Mouse (Mus musculus) NIH3T3 (cell line): Measurements from ENCODE around the gene Abcf2.

Experiments used
- DNase-seq: peaks from one replicate; pipeline ENCODE4 v3.0.0-alpha.2; 2012; ENCODE audit warnings: low read depth

Gene Abcf2

DNA sequence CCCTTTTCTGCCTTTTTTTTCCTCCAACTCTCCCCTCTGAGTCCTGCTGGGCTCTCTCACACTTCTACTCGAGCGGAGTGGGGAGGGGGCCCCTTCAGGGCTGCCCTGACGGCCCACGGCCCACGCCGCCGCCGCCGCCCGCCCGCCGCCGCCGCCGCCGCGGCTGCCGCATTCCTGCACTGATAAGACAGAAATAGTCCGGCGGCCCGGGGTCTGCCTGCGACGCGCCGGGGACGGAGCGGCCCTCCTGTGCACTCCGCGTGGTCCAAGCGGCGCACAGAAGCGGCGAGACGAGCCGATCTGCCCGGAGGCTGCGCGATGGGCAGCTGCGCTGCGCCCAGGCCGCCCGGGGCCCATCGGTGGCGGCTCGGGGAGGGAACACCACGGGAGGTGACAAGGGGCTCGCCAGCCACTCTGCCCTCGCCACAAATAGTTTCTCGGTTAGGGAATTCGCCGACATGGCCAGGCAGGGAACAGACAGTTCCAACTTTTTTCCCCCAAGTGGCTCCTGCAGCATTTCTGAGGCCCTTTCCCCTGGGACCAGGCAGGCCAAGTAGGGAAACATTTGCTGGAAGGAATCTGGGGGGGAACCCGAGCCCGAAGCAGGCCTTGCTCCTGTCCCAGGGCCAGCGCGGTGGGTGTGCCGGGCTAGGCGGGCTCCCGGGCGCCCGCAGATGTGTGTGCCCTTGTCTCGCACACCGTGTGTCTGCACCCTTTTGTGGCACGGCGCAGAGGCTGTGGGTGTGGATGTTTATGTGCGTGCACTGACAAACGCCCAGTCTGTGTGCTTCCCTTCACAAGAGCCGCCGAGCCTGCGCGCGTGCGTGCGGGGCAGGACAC lies 24.9 kb upstream of the Abcf2 start:
- DNase-seq = peak; percentile 82

- DNase-seq = peak; percentile 48
Observed at GRCm38 (mm10) chr5:24601071-24601835, 24.0 kb upstream of the Abcf2 start.

- DNase-seq = no peak
Observed at GRCm38 (mm10) chr5:24600236-24600635, 23.0 kb upstream of the Abcf2 start.

GRCm38 (mm10) chr5:24599137-24599536 lies 21.9 kb upstream of the Abcf2 start:
- DNase-seq = no peak

DNA sequence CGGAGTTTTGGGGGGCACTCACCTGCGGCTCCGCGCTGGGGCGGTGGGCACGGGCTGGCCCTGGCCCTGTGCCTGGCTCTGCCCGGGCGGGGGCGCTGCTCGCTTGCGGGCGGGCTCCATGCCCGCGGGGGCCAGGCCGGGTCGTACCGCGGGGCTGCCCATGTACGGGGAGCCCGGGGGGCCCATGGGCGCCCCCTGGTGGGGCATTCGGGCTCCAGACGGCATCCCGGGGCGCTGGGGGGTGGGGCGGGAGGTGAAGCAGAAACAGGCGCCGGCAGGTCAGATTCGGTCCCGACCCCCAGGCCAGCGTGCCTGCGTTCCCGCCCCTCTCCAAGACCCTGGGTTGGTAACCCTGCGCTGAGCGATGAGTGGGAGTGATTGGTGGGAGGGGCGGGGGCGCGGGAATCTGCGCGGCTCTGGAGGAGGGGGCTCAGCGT lies 21.3 kb upstream of the Abcf2 start:
- peak; percentile 82 for DNase-seq

GRCm38 (mm10) chr5:24597901-24598569 lies 20.8 kb upstream of the Abcf2 start:
- DNase-seq = no peak

DNA sequence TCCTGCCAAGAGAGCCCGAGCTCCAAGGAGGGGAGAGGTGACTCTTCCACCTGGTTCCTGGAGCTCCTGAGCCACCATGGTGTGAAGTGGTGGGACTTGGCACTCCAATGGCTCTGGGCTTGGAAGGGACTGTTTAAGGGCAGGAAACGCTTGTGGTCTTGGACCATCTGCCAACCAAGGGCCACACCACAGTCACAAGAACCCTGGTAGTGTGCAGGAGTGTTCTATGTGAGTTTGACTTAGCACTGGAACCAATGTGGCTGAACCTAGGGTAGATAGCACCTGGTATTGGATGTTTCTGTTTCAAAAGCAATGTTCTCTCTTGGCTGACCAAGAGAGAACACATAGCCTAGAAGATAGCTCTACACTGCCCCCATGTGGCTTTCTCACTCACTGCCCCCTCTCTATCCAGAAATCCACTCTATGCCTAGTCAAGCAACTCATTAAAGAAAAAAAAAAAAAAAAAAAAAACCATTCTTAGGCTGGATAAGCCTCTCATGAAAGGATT lies 20.0 kb upstream of the Abcf2 start:
- peak; percentile 94 for DNase-seq

GRCm38 (mm10) chr5:24596519-24597171 lies 19.4 kb upstream of the Abcf2 start:
- DNase-seq = no peak

DNA sequence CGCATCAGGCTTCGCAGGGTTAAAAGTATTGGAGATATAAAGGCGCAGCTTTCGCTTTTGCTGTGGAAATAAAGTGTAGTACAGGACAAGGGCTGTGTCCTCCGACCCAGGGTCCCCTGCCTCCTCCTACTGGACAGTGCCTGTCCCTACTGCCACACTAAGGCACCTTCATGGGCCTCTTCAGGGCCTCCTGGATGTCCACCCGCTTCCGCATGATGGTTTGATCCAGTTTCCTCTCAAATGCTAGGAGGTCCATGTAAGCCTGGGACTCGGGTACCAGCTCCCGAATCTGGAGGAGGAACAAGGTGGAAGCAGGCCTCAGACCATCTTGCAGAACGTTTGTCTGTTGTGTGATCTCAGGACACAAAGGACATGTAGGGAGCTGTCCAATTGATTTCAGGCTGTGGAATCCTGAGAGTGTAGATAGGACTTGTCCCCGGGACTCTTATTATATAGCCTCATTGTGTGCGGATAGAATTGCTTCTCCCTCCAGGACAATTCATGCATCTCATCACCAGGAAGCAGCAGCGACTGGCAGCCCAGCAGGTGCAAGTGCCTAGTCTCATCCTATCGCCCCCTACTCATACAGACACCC lies 18.6 kb upstream of the Abcf2 start:
- no peak for DNase-seq

GRCm38 (mm10) chr5:24595261-24595660 lies 18.0 kb upstream of the Abcf2 start:
- no peak for DNase-seq

GRCm38 (mm10) chr5:24594346-24594745 lies 17.1 kb upstream of the Abcf2 start:
- DNase-seq = no peak

DNA sequence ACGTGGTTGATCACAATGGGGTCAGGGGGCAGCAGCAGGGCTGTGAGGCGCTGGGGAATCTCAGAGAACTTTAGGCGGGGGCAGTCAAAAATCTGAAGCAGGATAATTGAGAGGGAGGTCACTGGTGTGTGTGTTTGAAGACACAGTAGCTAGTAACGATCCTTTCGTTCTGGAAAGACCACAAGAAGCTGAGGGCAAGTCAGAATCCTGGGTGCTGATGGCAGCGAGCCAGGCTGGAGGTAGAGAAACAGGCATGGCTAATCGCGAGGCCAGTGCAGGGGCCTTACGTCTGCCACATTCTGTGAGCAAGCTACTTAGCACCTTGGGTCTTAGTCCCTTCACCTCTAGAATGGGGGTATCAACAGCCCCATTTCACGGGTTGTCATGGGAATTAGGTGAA lies 16.7 kb upstream of the Abcf2 start:
- DNase-seq = no peak

DNA sequence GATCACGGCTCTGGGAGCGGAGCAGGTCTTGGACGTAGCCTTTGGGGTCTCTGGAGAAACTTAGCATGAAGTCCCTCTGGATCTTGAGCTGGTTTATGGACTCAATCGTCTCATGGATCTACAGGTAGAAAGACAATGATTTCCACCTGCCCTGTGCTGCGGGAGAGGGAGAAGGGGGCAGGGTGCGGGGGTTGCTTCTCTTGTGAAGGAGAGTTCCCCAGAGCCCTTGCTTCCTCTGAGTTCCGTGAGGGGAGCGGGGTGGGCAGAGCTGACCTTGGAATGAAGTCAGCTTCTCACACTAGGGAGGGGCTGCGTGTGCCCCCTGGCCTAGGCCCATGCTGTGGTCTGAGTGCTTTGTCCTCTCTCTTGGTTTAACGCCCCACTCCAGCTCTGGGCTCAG lies 16.0 kb upstream of the Abcf2 start:
- DNase-seq = no peak

DNA sequence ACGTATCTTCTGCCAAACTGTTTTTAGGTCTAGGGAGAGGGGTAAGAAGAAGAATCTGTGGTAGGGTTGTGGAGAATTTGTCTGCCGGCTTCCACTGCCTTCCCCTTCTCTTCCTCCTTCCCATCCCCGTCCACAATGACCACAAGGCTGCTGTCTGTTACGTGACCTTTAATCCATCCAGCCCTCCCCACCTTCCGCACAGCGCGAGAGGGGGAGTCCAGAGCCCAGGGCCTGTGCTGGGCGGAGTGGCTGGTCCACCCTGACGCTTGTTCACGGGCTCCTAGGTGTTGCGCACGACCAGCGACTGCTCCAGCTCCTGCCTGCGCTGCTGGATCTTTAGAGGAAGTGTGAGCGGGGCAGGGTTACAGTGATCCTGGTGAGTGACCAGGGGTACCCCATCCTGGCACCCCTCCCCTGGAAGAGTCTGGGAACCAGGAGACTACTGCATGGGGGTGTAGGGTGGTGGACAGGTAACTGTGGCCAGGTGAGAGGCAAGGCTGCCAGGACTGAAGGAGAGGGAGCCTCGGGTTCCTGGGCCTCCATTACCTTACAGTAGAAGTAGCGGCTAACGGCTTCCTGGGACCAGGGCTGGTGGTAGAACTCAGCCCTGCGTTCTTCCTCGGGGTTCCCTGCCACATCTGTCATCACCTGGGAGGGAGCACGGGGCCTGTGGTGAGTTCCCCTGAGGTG lies 15.3 kb upstream of the Abcf2 start:
- DNase-seq = no peak

- DNase-seq = no peak
Observed at GRCm38 (mm10) chr5:24591796-24592470, 14.7 kb upstream of the Abcf2 start.

DNA sequence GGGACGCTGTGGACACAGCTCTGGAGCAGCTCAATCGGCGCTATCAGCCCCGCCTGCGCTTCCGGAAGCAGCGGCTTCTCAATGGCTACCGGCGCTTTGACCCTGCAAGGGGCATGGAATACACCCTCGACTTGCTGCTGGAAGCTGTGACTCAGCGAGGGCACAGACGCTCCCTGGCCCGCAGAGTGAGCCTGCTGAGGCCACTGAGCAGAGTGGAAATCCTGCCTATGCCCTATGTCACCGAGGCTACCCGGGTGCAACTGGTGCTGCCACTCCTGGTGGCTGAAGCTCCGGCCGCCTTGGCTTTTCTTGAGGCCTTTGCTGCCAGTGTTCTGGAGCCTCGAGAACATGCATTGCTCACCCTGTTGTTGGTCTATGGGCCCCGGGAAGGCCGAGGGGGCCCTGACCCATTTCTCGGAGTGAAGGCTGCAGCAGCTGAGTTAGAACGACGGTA lies 14.0 kb upstream of the Abcf2 start:
- no peak for DNase-seq

DNA sequence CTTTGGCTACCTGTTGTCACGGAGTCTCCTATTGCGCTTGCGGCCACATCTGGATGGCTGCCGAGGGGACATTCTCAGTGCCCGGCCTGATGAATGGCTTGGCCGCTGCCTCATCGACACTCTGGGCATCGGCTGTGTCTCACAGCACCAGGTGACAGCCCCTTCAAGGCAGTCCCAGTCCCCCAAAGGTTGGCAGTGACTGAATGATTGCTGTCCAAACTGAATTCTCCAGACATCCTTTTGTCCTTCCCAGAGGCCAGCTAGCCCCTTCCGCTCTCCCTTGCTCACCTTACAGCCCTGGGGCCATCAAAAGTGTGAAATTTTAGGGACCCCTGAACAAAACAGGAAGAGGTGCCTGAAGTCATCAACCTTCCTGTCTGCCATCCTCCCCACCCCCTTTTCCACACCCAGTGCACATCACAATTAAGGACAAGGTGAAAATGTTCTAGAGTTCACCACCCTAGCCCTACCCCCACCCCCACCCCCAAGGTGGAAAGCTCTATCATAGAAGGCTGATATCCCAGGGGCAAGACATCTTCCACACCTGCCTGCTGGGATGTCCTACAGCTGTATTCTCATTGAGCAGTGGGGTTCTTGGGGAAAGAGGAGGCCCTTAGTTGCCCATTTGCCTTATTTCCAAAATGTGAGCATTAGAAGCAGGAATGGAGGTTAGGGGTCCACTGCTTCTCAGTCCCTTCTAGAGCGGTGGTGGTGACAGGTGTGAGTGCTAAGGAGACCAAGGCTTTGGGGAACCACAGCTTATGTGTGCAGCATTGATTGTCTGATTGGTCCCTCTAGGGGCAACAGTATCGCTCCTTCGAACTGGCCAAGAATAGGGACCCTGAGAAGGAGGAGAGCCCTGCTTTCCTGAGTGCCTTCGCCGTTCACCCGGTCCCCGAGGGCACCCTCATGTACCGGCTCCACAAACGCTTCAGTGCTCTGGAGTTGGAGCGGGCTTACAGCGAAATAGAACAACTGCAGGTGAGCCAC lies 12.5 kb upstream of the Abcf2 start:
- DNase-seq = no peak

DNA sequence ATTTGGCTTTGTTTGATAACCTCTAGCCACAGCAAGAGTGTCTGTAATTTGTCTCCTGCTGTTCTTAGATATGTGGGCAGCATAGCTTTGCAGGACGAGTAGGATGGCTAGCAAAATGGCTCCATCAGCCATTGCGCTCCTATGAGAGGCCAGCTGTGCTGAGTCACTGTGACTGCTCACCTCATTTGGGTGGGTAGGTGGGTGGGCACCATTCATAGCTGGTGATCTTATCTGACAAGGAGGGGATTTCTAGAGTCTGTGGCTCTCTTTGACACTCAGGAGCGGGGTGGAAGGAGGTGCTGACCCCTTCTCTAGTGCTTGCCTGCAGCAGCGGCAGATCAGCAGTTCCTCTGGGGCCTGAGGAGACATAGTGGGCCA lies 9.9 kb upstream of the Abcf2 start:
- DNase-seq = peak; percentile 60

GRCm38 (mm10) chr5:24586547-24587199 lies 9.4 kb upstream of the Abcf2 start, which contains the start of gene Chpf2:
TSS of gene Chpf2 (plus strand) at chr5:24586741.
- peak; percentile 89 for DNase-seq
